Mouse (Mus musculus) heart, postnatal 0 days (tissue): ENCODE data around the gene Sept9. TPM values are rescaled to one million over a fixed set of nuclear protein-coding genes. Genes with fewer than 3 reads are reported as not detected.

Experiments used
- ATAC-seq: fragments of 200-750 bp; cut with Nextera tagmentation; 2 replicates; pipeline ENCODE4 v1.8.0; 2017; ENCODE audit warnings: low read depth, moderate number of reproducible peaks, moderate library complexity; ENCODE audit not compliant: insufficient read depth
- DNase-seq: peaks from one replicate; pipeline ENCODE4 v3.0.0-alpha.2; 2016; ENCODE audit warnings: low spot score
- H3K27ac ChIP-seq: fragments of 300-500 bp; sonication (generic); 2 replicates; pipeline ENCODE4 v1.5.1; 2014; ENCODE audit warnings: low read depth, mild to moderate bottlenecking
- H3K27me3 ChIP-seq: fragments of 300-500 bp; sonication (generic); 2 replicates; pipeline ENCODE4 v1.6.1; 2014; ENCODE audit warnings: low read length, mixed read lengths; ENCODE audit not compliant: control insufficient read depth, insufficient read depth
- H3K36me3 ChIP-seq: fragments of 300-500 bp; sonication (generic); replicated peaks from 2 replicates; pipeline ENCODE4 v1.6.1; 2014; ENCODE audit warnings: low read length, mixed read lengths; ENCODE audit not compliant: control insufficient read depth, insufficient read depth
- H3K4me1 ChIP-seq: fragments of 300-500 bp; sonication (generic); 2 replicates; pipeline ENCODE4 v1.6.1; 2014; ENCODE audit warnings: antibody characterized with exemption; ENCODE audit not compliant: control insufficient read depth, insufficient read depth
- H3K4me2 ChIP-seq: fragments of 300-500 bp; sonication (generic); 2 replicates; pipeline ENCODE4 v1.6.1; 2014; ENCODE audit warnings: low read depth, mild to moderate bottlenecking, low read length, moderate library complexity
- H3K4me3 ChIP-seq: fragments of 300-500 bp; sonication (generic); 2 replicates; pipeline ENCODE4 v1.5.1; 2014; ENCODE audit warnings: low read depth, low read length
- H3K9ac ChIP-seq: fragments of 300-500 bp; sonication (generic); replicated peaks from 2 replicates; pipeline ENCODE4 v1.6.1; 2014; ENCODE audit warnings: low read depth, low read length, mixed read lengths
- H3K9me3 ChIP-seq: fragments of 300-500 bp; sonication (generic); replicated peaks from 2 replicates; pipeline ENCODE4 v1.6.1; 2016; ENCODE audit warnings: low read length; ENCODE audit not compliant: control insufficient read depth
- CTCF ChIP-seq: IDR thresholded peaks from 2 replicates; pipeline ENCODE4 v1.5.1; 2016; ENCODE audit warnings: antibody characterized with exemption, control low read depth, low read depth
- EP300 ChIP-seq: IDR thresholded peaks from 2 replicates; pipeline ENCODE4 v1.6.1; 2016; ENCODE audit warnings: antibody characterized with exemption, low read depth
- WGBS: fragments of 180-500 bp; shearing (Covaris S2); extraction: QIAGEN DNeasy Blood & Tissue Kit; methylation state at CpG from one replicate; pipeline ENCODE4 v1.1.7; 2014; 5-methylcytosine and 5-hydroxymethylcytosine counted together
- polyA plus RNA-seq: library from polyadenylated mRNA; unstranded; fragments of >200 nt; fragmentation: Nextera tagmentation; extraction: Ambion mirVana; gene quantifications from 2 replicates; pipeline ENCODE4 v1.2.1, GENCODE M21; 2015
- total RNA-seq: library from RNA; depleted of rRNA; stranded (reverse); fragments of >200 nt; gene quantifications from 2 replicates; pipeline ENCODE4 v1.2.3, GENCODE M21; 2014; ENCODE audit warnings: low replicate concordance

The Sept9 gene
- total and polyA plus RNA-seq, 2 experiments from 2014 or later = 31.6 to 64.2 TPM

GRCm38 (mm10) chr11:117296500-117297189 lies 97.2 kb downstream of the Sept9 start:
- H3K4me1 ChIP-seq = no peaks in the 10 kb centered on the region
- ATAC-seq (no peak), DNase-seq (no peak)
- no peak overlapping the region for H3K4me2 ChIP-seq
- no peak overlapping the region for H3K4me3 ChIP-seq
- H3K27me3 ChIP-seq = no peaks in the 10 kb centered on the region
- no peak overlapping the region for H3K27ac ChIP-seq
- no peaks in the 10 kb centered on the region for H3K9me3 ChIP-seq
- 76% methylated on average over 12 of the region's 14 CpGs for WGBS
- no peak overlapping the region for H3K9ac ChIP-seq
- H3K36me3 ChIP-seq = peaks cover 7% of the 10 kb centered on the region
- TF ChIP-seq CTCF (no peak), EP300 (no peak)

- WGBS = 95% methylated on average over 3 of the region's 3 CpGs
- no peak for ATAC-seq
Observed at GRCm38 (mm10) chr11:117297190-117297829, 97.8 kb downstream of the Sept9 start.

GRCm38 (mm10) chr11:117299741-117300140 lies 100.3 kb downstream of the Sept9 start:
- H3K4me3 ChIP-seq = no peak overlapping the region
- TF ChIP-seq EP300 (no peak), CTCF (no peak)
- no peaks in the 10 kb centered on the region for H3K36me3 ChIP-seq
- H3K9me3 ChIP-seq = no peaks in the 10 kb centered on the region
- ATAC-seq = no peak
- no peaks in the 10 kb centered on the region for H3K27me3 ChIP-seq
- H3K27ac ChIP-seq = no peak overlapping the region
- H3K9ac ChIP-seq = no peak overlapping the region
- DNase-seq = no peak
- no peak overlapping the region for H3K4me2 ChIP-seq
- 91% methylated on average over 6 of the region's 6 CpGs for WGBS
- H3K4me1 ChIP-seq = no peaks in the 10 kb centered on the region

More at GRCm38 (mm10) chr11:117297190-117297829, 97.8 kb downstream of the Sept9 start:
- H3K4me1 ChIP-seq = no peaks in the 10 kb centered on the region
- DNase-seq = no peak
- no peak overlapping the region for H3K4me2 ChIP-seq
- 0 out of 2 replicates have a peak, but pooled peaks cover under 1% of the 10 kb centered on the region for H3K36me3 ChIP-seq
- no peaks in the 10 kb centered on the region for H3K27me3 ChIP-seq
- no peak overlapping the region for H3K9ac ChIP-seq
- H3K9me3 ChIP-seq = no peaks in the 10 kb centered on the region
- no peak overlapping the region for H3K4me3 ChIP-seq
- no peak for TF ChIP-seq EP300
- no peak for TF ChIP-seq CTCF
- no peak overlapping the region for H3K27ac ChIP-seq

GRCm38 (mm10) chr11:117300809-117301208 lies 101.3 kb downstream of the Sept9 start:
- TF ChIP-seq CTCF (peak; percentile 38; the same call in 1 of the 2 replicates), EP300 (no peak)

GRCm38 (mm10) chr11:117301716-117302115 lies 102.3 kb downstream of the Sept9 start:
- 63% methylated on average over 6 of the region's 6 CpGs for WGBS
- no peak overlapping the region for H3K4me2 ChIP-seq
- H3K9me3 ChIP-seq = no peaks in the 10 kb centered on the region
- H3K4me1 ChIP-seq = no peaks in the 10 kb centered on the region
- H3K36me3 ChIP-seq = no peaks in the 10 kb centered on the region
- DNase-seq (no peak), ATAC-seq (no peak)
- peak overlapping the region; percentile 34; the same call in 1 of the 2 replicates for H3K27ac ChIP-seq
- no peak for TF ChIP-seq CTCF
- TF ChIP-seq EP300 = no peak
- H3K27me3 ChIP-seq = no peaks in the 10 kb centered on the region
- H3K9ac ChIP-seq = no peak overlapping the region
- H3K4me3 ChIP-seq = no peak overlapping the region

More at GRCm38 (mm10) chr11:117300809-117301208, 101.3 kb downstream of the Sept9 start:
- Histone ChIP-seq H3K27ac (no peak overlapping the region), H3K9me3 (no peaks in the 10 kb centered on the region), H3K36me3 (no peaks in the 10 kb centered on the region), H3K4me1 (no peaks in the 10 kb centered on the region), H3K27me3 (no peaks in the 10 kb centered on the region), H3K9ac (no peak overlapping the region), H3K4me3 (no peak overlapping the region), H3K4me2 (no peak overlapping the region)
- WGBS = 84% methylated on average over 4 of the region's 4 CpGs
- DNase-seq = no peak
- ATAC-seq = no peak
